ENCODE assay signal across 8 mouse cellular contexts in genomic region chr7:109174949-109175669, GRCm38 (mm10). TPM values are rescaled to one million over a fixed set of nuclear protein-coding genes. Genes with fewer than 3 reads are reported as not detected.
DNase-seq lines count a peak whose midpoint lies in the region; ATAC-seq and TF ChIP-seq lines count a peak whose summit lies in the region.

TSS of gene Lmo1 (minus strand) at chr7:109175207.

- peak within 1 kb of the TSS; percentile 70 for H3K27ac ChIP-seq in heart, embryonic 10.5 days
- no peak within 1 kb of the TSS for H3K27ac ChIP-seq in kidney, embryonic 15.5 days
- H3K27ac ChIP-seq in liver, embryonic 14.5 days, result no peak within 1 kb of the TSS

- no peak for TF ChIP-seq CTCF in liver, embryonic 14.5 days (IDR thresholded peaks at IDR 0.05; ENCODE audit: low read depth)

- peaks cover 17% of the 10 kb centered on the region for H3K4me1 ChIP-seq in heart, embryonic 10.5 days
- H3K4me1 ChIP-seq in kidney, embryonic 15.5 days, result peaks cover 25% of the 10 kb centered on the region
- H3K4me1 ChIP-seq in liver, embryonic 14.5 days (replicated peaks; ENCODE audit: control insufficient read depth in 2 of 2, insufficient read depth in 2 of 2, low read length in 1 of 2), result no peaks in the 10 kb centered on the region

- no peak for TF ChIP-seq EP300 in liver, embryonic 14.5 days (IDR thresholded peaks at IDR 0.05; ENCODE audit: low read depth)

- peak within 1 kb of the TSS; percentile 79 for H3K4me3 ChIP-seq in heart, embryonic 10.5 days
- H3K4me3 ChIP-seq in kidney, embryonic 15.5 days (replicated peaks), result peak within 1 kb of the TSS; percentile 63
- H3K4me3 ChIP-seq in liver, embryonic 14.5 days (ENCODE audit: insufficient read depth in 1 of 2, low read depth in 2 of 2, low read length in 2 of 2), result peak within 1 kb of the TSS in 1 of 2 experiments; percentile 43; a peak in 3 of 4 replicates

- DNase-seq in thymus, postnatal 4 days, result peak; percentile 18
- no peak for DNase-seq in thymus, postnatal 36 days
- peak; percentile 67 to 77 for DNase-seq in cerebellum, postnatal 25 days
- DNase-seq in heart, embryonic 10.5 days (ENCODE audit: low spot score), result no peak
- no peak for DNase-seq in liver, embryonic 14.5 days (ENCODE audit: low read depth in 3 of 3, low spot score in 3 of 3)
- DNase-seq in retina, postnatal 7 days (ENCODE audit: low read depth, low spot score), result peak; percentile 5
- no peak for DNase-seq in spleen, adult 12 weeks (ENCODE audit: low spot score)

- ATAC-seq in kidney, embryonic 15.5 days (replicated peaks; ENCODE audit: low FRiP score), result peak; percentile 77
- peak; percentile 37; the same call in 1 of the 2 replicates for ATAC-seq in liver, embryonic 14.5 days (ENCODE audit: insufficient read depth)

- H3K9ac ChIP-seq in kidney, embryonic 15.5 days, result peak within 1 kb of the TSS; percentile 49
- no peak within 1 kb of the TSS for H3K9ac ChIP-seq in liver, embryonic 14.5 days (replicated peaks)

- H3K27me3 ChIP-seq in heart, embryonic 10.5 days (ENCODE audit: insufficient read depth, poor library complexity, severe bottlenecking), result peaks cover 70% of the 10 kb centered on the region
- peaks cover 72% of the 10 kb centered on the region for H3K27me3 ChIP-seq in kidney, embryonic 15.5 days
- peaks cover 31% of the 10 kb centered on the region for H3K27me3 ChIP-seq in liver, embryonic 14.5 days (ENCODE audit: control insufficient read depth, insufficient read depth, low read length)

- H3K9me3 ChIP-seq in heart, embryonic 10.5 days, result no peaks in the 10 kb centered on the region
- H3K9me3 ChIP-seq in kidney, embryonic 15.5 days (replicated peaks), result no peaks in the 10 kb centered on the region
- H3K9me3 ChIP-seq in liver, embryonic 14.5 days (ENCODE audit: control insufficient read depth, low read length), result no peaks in the 10 kb centered on the region

- H3K36me3 ChIP-seq in heart, embryonic 10.5 days, result no peaks in the 10 kb centered on the region
- no peaks in the 10 kb centered on the region for H3K36me3 ChIP-seq in kidney, embryonic 15.5 days
- no peaks in the 10 kb centered on the region for H3K36me3 ChIP-seq in liver, embryonic 14.5 days (replicated peaks; ENCODE audit: control insufficient read depth, insufficient read depth, low read depth)

- 1% methylated on average over 66 of the region's 67 CpGs for WGBS in heart, embryonic 10.5 days
- WGBS in kidney, embryonic 15.5 days, result under 1% methylated on average over 53 of the region's 67 CpGs
- 1% methylated on average over 63 of the region's 67 CpGs for WGBS in liver, embryonic 14.5 days (ENCODE audit: insufficient replicate concordance)

- peak within 1 kb of the TSS; percentile 98 for H3K4me2 ChIP-seq in kidney, embryonic 15.5 days
- peak within 1 kb of the TSS; percentile 45 for H3K4me2 ChIP-seq in liver, embryonic 14.5 days (ENCODE audit: low read depth)

RNA-seq across cellular contexts. Expression of gene Lmo1, which starts in this region (rescaled TPM):
- polyA plus RNA-seq in heart, embryonic 10.5 days (2016; fragmentation: Nextera tagmentation; extraction: Ambion mirVana), result 1.3 and 7.3 TPM in 2 replicates
- 8.9 and 9.0 TPM in 2 replicates for polyA plus RNA-seq in kidney, embryonic 15.5 days (2015; fragmentation: Nextera tagmentation; extraction: Ambion mirVana)
- 0.71 and 0.78 TPM in 2 replicates for polyA plus RNA-seq in liver, embryonic 14.5 days (2012; rRNA removed)
- polyA plus RNA-seq in liver, embryonic 14.5 days (2014; fragmentation: Nextera tagmentation; extraction: Ambion mirVana), result 0.75 and 0.96 TPM in 2 replicates

Comparison
In these comparisons a context has a peak if more than half of its experiments do, and no peak if none do; other contexts are left out.
1. DNase-seq: peak in thymus, postnatal 4 days (single experiment), cerebellum, postnatal 25 days (2 of 2) and retina, postnatal 7 days (single experiment); none in thymus, postnatal 36 days (0 of 2), heart, embryonic 10.5 days (single experiment), liver, embryonic 14.5 days (0 of 3) and spleen, adult 12 weeks (single experiment).
2. Peak in ATAC-seq and H3K4me2 ChIP-seq in liver, embryonic 14.5 days; RNA of the gene not detected or under 1 TPM.